Mouse (Mus musculus) WW6 (cell line): Measurements from ENCODE around the gene Atp10b.
"Not testable (repeated sequence)": the region's sequence is repeated elsewhere in the genome, so short reads cannot be mapped to it uniquely, and the experiment has no call there.

ENCODE experiments used
- DNase-seq: peaks from one replicate; pipeline ENCODE4 v3.0.0-alpha.2; 2013; ENCODE audit warnings: low read depth, low spot score

The Atp10b gene

GRCm38 (mm10) chr11:43149577-43149976, at the start of gene Atp10b:
Atp10b (plus strand) TSS chr11:43149877.
- no peak for DNase-seq

GRCm38 (mm10) chr11:43101357-43101756, 48.3 kb upstream of the Atp10b start:
- no peak for DNase-seq

GRCm38 (mm10) chr11:43125908-43126477, 23.7 kb upstream of the Atp10b start:
- DNase-seq, result no peak

GRCm38 (mm10) chr11:43126573-43126972, 23.1 kb upstream of the Atp10b start:
- not testable (repeated sequence) for DNase-seq

GRCm38 (mm10) chr11:43141296-43141695, 8.4 kb upstream of the Atp10b start:
- no peak for DNase-seq

GRCm38 (mm10) chr11:43142811-43143210, 6.9 kb upstream of the Atp10b start:
- DNase-seq, result no peak

- no peak for DNase-seq
Measured at GRCm38 (mm10) chr11:43144178-43144577, 5.5 kb upstream of the Atp10b start.

- not testable (repeated sequence) for DNase-seq
Measured at GRCm38 (mm10) chr11:43144882-43145281, 4.8 kb upstream of the Atp10b start.

GRCm38 (mm10) chr11:43147380-43147779, 2.3 kb upstream of the Atp10b start:
- DNase-seq, result no peak

GRCm38 (mm10) chr11:43148341-43148740, 1.3 kb upstream of the Atp10b start:
- no peak for DNase-seq

GRCm38 (mm10) chr11:43155004-43155403, 5.3 kb downstream of the Atp10b start:
- no peak for DNase-seq

GRCm38 (mm10) chr11:43155417-43155816, 5.7 kb downstream of the Atp10b start:
- DNase-seq, result no peak

GRCm38 (mm10) chr11:43158814-43159213, 9.1 kb downstream of the Atp10b start:
- no peak for DNase-seq

- DNase-seq, result no peak
Measured at GRCm38 (mm10) chr11:43160188-43160942, 10.7 kb downstream of the Atp10b start.

- no peak for DNase-seq
Measured at GRCm38 (mm10) chr11:43170601-43171000, 20.9 kb downstream of the Atp10b start.

- no peak for DNase-seq
Measured at GRCm38 (mm10) chr11:43174359-43175116, 24.9 kb downstream of the Atp10b start.

GRCm38 (mm10) chr11:43182401-43182800, 32.7 kb downstream of the Atp10b start:
- DNase-seq, result no peak

- no peak for DNase-seq
Measured at GRCm38 (mm10) chr11:43182816-43183215, 33.1 kb downstream of the Atp10b start.

- no peak for DNase-seq
Measured at GRCm38 (mm10) chr11:43183457-43183856, 33.8 kb downstream of the Atp10b start.

- no peak for DNase-seq
Measured at GRCm38 (mm10) chr11:43186291-43186690, 36.6 kb downstream of the Atp10b start.

GRCm38 (mm10) chr11:43189817-43190593, 40.3 kb downstream of the Atp10b start:
- no peak for DNase-seq

GRCm38 (mm10) chr11:43198811-43199210, 49.1 kb downstream of the Atp10b start:
- DNase-seq, result no peak
